Mouse (Mus musculus) fibroblast of lung, adult 2 months (primary cell): Measurements from ENCODE around the gene 1700034J05Rik.

Source experiments
- DNase-seq: peaks from one replicate; pipeline ENCODE4 v3.0.0-alpha.2; 2011; ENCODE audit warnings: low read depth

The 1700034J05Rik gene

GRCm38 (mm10) chr6:146963396-146964150 is 9.4 kb upstream of the 1700034J05Rik start:
- no peak for DNase-seq

- no peak for DNase-seq
Measured at GRCm38 (mm10) chr6:146961832-146962481, 7.7 kb upstream of the 1700034J05Rik start.

GRCm38 (mm10) chr6:146960956-146961355 is 6.7 kb upstream of the 1700034J05Rik start:
- no peak for DNase-seq

- DNase-seq = peak; percentile 93
Measured at GRCm38 (mm10) chr6:146959908-146960680, 5.9 kb upstream of the 1700034J05Rik start.

- DNase-seq = no peak
Measured at GRCm38 (mm10) chr6:146958694-146959093, 4.5 kb upstream of the 1700034J05Rik start.

GRCm38 (mm10) chr6:146956961-146957360 is 2.7 kb upstream of the 1700034J05Rik start:
- DNase-seq = no peak

GRCm38 (mm10) chr6:146955896-146956295 is 1.7 kb upstream of the 1700034J05Rik start:
- no peak for DNase-seq

GRCm38 (mm10) chr6:146955475-146955874 is 1.3 kb upstream of the 1700034J05Rik start:
- DNase-seq = no peak

- no peak for DNase-seq
Measured at GRCm38 (mm10) chr6:146950454-146950832, 3.8 kb downstream of the 1700034J05Rik start.

- DNase-seq = no peak
Measured at GRCm38 (mm10) chr6:146949682-146950453, 4.4 kb downstream of the 1700034J05Rik start.

GRCm38 (mm10) chr6:146947186-146947585 is 7.0 kb downstream of the 1700034J05Rik start:
- no peak for DNase-seq

GRCm38 (mm10) chr6:146946327-146947029 is 7.7 kb downstream of the 1700034J05Rik start:
- DNase-seq = no peak

- no peak for DNase-seq
Measured at GRCm38 (mm10) chr6:146944830-146945229, 9.4 kb downstream of the 1700034J05Rik start.

- no peak for DNase-seq
Measured at GRCm38 (mm10) chr6:146944009-146944408, 10.2 kb downstream of the 1700034J05Rik start.

GRCm38 (mm10) chr6:146941505-146942275 is 12.5 kb downstream of the 1700034J05Rik start:
- DNase-seq = no peak

- DNase-seq = no peak
Measured at GRCm38 (mm10) chr6:146939026-146939425, 15.2 kb downstream of the 1700034J05Rik start.

- peak; percentile 57 for DNase-seq
Measured at GRCm38 (mm10) chr6:146935957-146936356, 18.3 kb downstream of the 1700034J05Rik start.

- no peak for DNase-seq
Measured at GRCm38 (mm10) chr6:146933123-146933522, 21.1 kb downstream of the 1700034J05Rik start.

GRCm38 (mm10) chr6:146929031-146929430 is 25.2 kb downstream of the 1700034J05Rik start:
- DNase-seq = no peak

- DNase-seq = no peak
Measured at GRCm38 (mm10) chr6:146928108-146928507, 26.1 kb downstream of the 1700034J05Rik start.
